Mouse (Mus musculus): ENCODE data around the gene Tmem125.

GRCm38 (mm10) chr4:118525779-118526178, 18.1 kb downstream of the Tmem125 start:
- TF ChIP-seq CTCF (IDR thresholded peaks at IDR 0.05; ENCODE audit: insufficient read depth, low read length) (no peak), POLR2A (IDR thresholded peaks at IDR 0.05; ENCODE audit: borderline replicate concordance, extremely low read depth, low read depth, low read length) (no peak)

Measured in lung, adult 2 months (tissue).